Mouse (Mus musculus): Measurements from ENCODE around the gene Lhfpl2. TPM values are rescaled to one million over a fixed set of nuclear protein-coding genes. Genes with fewer than 3 reads are reported as not detected.

Gene Lhfpl2
- polyA plus RNA-seq, 1 experiment from 2014 or later, result 33.0 TPM

DNA sequence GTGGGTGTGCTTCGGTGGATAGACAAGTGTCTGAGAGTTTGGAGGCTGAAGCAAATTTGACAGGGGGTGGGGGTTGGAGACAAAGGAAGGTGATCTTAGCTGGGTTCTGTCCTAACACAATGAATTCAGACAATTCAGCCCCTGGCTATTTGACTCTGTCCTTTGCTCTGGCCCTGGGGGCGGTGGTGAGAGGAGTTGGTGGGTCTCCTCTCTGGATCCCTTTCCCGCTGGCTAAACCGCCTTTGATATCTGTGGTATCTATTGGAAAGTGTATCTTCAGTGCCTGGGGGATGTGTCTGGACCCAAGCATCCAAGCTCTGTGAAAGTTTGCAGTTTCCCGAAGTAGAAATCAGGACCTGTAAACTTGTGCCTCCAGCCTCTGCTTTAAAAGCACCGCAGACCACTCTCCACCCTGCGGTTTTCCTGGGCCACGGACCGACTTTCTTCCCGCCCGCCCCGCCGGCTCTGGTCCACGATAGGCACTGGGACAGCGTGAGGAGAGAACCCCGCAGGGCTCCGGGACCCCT, 497 bp upstream of the Lhfpl2 start:
- in situ Hi-C loops (cut with MboI; ENCODE audit: low pct_unique_long_range_greater_than_20kb), result no loop called here
- CTCF ChIA-PET, result no interaction called here
- ATAC-seq (no peak), DNase-seq (ENCODE audit: low read depth, low spot score) (no peak)
- TF ChIP-seq CTCF (IDR thresholded peaks at IDR 0.05), result no peak
- POLR2A ChIA-PET, result no interaction called here
- H3K27me3 ChIP-seq, result no peaks in the 10 kb centered on the region

DNA sequence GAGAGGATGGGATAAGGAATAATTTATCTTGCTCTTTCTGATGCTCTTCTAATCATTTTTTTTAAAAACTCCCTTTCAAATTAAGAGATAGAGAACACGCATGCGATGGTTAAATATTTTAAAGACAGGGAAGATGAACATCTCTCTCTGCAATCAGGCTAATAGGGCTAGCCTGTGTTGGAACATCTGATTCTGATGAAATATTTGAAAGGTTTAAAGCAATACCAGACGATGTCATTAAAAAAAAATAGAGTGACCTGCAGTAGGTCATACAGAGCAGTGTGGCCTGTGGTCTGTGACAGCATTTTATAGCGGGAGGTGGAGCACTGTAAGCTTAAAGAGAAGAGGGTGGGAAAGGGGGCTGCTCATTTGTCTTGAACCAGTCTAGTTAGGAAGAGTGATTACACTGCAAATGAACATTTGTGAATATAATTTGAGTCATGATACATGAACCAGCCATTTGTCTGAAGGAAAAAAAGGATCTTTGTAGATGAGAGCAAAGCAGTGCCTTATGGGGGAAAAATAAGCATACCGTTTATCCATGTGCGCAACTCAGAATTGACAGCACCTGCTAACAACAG, 1.1 kb downstream of the Lhfpl2 start:
- ATAC-seq (no peak), DNase-seq (ENCODE audit: low read depth, low spot score) (no peak)
- ChIA-PET CTCF (interaction anchor here (0.9 to 1.6 kb wide), 3 partner anchors 10 to 60 kb away, joined by 3 to 5 read pairs (median 3); no protein-coding TSS in a partner anchor), POLR2A (interaction anchor here (0.7 kb wide), 1 partner anchor 18 kb away, joined by 3 read pairs; no protein-coding TSS in a partner anchor)
- in situ Hi-C loops (cut with MboI; ENCODE audit: low pct_unique_long_range_greater_than_20kb), result no loop called here
- no peaks in the 10 kb centered on the region for H3K27me3 ChIP-seq
- TF ChIP-seq CTCF (IDR thresholded peaks at IDR 0.05), result no peak

DNA sequence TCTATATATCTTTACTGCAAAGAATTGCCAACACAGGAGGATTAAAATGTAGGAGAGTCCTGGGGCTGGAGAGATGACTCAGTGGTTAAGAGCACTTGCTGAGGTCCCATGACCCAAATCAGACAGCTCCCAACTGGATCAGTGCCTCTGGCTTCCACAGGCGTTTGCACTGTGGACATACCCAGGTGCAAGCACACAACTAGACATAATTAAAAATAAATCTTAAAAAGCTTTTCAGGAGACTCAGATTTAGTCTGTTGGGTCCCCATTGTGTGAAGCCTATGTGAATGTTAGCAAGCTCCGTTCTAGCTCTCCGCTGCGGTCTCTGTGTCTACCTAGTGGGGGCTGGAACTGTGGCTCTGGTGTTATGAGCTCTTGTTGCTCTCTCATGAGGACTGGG, 1.8 kb downstream of the Lhfpl2 start:
- ATAC-seq (no peak), DNase-seq (ENCODE audit: low read depth, low spot score) (no peak)
- no peaks in the 10 kb centered on the region for H3K27me3 ChIP-seq
- no peak for TF ChIP-seq CTCF (IDR thresholded peaks at IDR 0.05)
- CTCF ChIA-PET, result interaction anchor here (0.8 to 1.6 kb wide), 4 partner anchors 9 to 140 kb away, joined by 3 to 5 read pairs (median 4); no protein-coding TSS in a partner anchor
- in situ Hi-C loops (cut with MboI; ENCODE audit: low pct_unique_long_range_greater_than_20kb), result no loop called here
- POLR2A ChIA-PET, result interaction anchor here (0.7 kb wide), 1 partner anchor 19 kb away, joined by 3 read pairs; no protein-coding TSS in a partner anchor

DNA sequence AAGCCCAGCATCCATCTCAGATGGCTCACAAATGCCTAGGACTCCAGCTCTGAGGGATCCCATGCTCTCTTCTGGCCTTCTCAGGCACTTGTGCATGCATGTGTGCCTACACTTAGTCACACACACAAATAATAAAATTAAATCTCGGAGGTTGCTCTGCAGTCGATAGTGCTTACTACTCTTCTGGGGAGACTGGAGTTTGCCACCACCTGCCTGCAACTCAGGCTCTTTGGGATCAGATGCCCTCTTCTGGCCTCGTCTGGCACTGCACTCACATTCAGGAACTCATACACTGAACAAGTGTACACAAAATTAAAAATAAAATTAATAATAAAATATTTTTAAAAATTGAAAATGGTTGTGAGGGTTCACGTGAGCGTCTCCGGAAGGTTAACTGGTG, 2.2 kb downstream of the Lhfpl2 start:
- in situ Hi-C loops (cut with MboI; ENCODE audit: low pct_unique_long_range_greater_than_20kb), result loop anchor here (5.0 kb wide), 1 partner anchor 62 kb away; no protein-coding TSS in a partner anchor
- DNase-seq (ENCODE audit: low read depth, low spot score) (no peak), ATAC-seq (no peak)
- POLR2A ChIA-PET, result no interaction called here
- CTCF ChIA-PET, result interaction anchor here (0.8 to 1.6 kb wide), 4 partner anchors 9 to 140 kb away, joined by 3 to 5 read pairs (median 4); no protein-coding TSS in a partner anchor
- no peak for TF ChIP-seq CTCF (IDR thresholded peaks at IDR 0.05)
- H3K27me3 ChIP-seq, result no peaks in the 10 kb centered on the region

DNA sequence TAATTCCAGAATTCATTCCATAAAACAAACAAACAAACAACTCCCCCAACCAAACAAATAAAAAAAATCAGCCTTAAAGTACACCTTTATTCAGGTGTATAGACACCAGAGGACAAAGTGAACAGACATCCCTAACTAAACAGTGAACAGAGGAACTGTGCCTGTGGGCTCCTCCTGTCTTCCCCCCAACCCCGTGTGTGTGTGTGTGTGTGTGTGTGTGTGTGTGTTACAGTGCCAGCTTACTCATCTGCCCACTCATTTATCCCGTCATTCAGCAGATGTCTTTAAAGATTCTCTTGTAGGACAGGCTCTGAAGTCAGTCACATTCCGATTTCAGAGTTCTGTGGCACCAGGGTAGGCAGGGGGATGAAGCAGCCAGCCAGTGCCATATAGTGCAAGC, 2.9 kb downstream of the Lhfpl2 start:
- TF ChIP-seq CTCF (IDR thresholded peaks at IDR 0.05), result no peak
- in situ Hi-C loops (cut with MboI; ENCODE audit: low pct_unique_long_range_greater_than_20kb), result loop anchor here (5.0 kb wide), 1 partner anchor 63 kb away; no protein-coding TSS in a partner anchor
- POLR2A ChIA-PET, result interaction anchor here (0.5 kb wide), 1 partner anchor 106 kb away, joined by 4 read pairs; no protein-coding TSS in a partner anchor
- ATAC-seq (no peak), DNase-seq (ENCODE audit: low read depth, low spot score) (no peak)
- CTCF ChIA-PET, result no interaction called here
- no peaks in the 10 kb centered on the region for H3K27me3 ChIP-seq

DNA sequence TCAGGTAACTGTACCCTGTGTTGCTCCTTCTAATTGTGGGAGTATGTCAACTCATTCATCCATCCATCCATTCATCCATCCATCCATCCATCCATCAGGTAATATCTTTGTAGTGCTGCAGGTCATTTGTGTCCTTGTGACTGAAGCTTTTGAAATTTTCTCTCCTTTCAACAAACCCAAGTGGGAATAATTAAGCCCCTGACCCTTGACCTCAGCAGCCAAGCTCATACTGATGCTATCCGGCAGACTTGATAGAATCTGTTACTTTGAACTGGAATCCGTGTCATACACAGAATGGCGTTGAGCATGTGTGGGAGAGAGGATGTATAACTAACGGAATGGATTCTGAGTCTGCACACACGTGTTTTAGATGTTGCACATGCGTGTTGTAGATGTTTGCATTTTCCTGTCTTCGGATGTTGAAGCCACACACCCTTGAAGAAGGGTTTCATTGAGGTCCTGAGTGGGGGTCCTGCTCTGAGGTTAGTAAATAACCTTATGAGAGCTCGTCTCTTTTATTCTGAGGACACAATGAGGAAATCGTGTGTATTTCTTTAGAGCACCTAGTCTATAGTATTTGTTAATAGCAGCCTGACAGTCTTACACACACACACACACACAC, 3.8 kb downstream of the Lhfpl2 start:
- TF ChIP-seq CTCF (IDR thresholded peaks at IDR 0.05), result no peak
- DNase-seq (ENCODE audit: low read depth, low spot score) (no peak), ATAC-seq (no peak)
- in situ Hi-C loops (cut with MboI; ENCODE audit: low pct_unique_long_range_greater_than_20kb), result loop anchor here (5.0 kb wide), 1 partner anchor 64 kb away; no protein-coding TSS in a partner anchor
- CTCF ChIA-PET, result no interaction called here
- POLR2A ChIA-PET, result interaction anchor here (1.0 kb wide), 1 partner anchor 70 kb away, joined by 3 read pairs; no protein-coding TSS in a partner anchor
- no peaks in the 10 kb centered on the region for H3K27me3 ChIP-seq

DNA sequence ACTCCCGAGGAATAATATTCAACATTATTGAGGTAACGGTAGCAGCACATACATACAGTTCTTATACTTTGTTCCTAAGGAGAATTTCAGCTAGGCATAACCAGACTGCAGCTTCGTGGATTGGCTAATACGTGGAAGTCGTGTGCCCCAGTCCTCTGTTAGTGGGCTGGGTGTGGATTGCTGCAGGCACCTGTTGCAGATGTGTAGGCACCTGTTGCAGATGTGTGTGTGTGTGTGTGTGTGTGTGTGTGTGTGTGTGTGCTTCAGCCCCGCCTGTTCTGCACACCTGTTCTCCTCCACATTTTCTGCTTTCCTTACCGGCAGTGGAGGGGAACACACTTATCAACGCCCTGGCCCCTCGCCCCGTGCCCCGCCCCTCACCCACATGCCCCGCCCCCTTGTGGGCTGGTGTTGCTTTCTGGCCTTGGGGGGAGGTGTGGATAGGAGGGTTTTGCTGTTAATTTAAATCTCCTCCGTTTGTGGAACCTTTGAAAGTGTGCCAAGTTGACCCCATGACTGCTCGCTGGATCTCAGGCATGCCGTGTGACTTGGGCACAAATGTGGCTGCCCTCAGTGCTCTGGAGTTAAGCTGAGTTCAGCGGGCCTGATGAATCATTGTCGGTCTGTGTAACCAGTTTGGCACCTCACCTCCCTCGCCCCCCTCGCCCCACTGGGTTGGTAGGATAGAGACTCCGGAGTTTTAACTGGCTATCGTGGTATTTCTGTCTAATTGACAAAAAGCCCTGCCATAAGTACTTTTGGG, 4.9 kb downstream of the Lhfpl2 start:
- in situ Hi-C loops (cut with MboI; ENCODE audit: low pct_unique_long_range_greater_than_20kb), result loop anchor here (5.0 kb wide), 1 partner anchor 65 kb away; no protein-coding TSS in a partner anchor
- POLR2A ChIA-PET, result interaction anchor here (0.6 to 1.0 kb wide), 2 partner anchors 29 to 72 kb away, joined by 3 read pairs; no protein-coding TSS in a partner anchor
- TF ChIP-seq CTCF (IDR thresholded peaks at IDR 0.05), result no peak
- ATAC-seq (peak; percentile 90), DNase-seq (ENCODE audit: low read depth, low spot score) (peak; percentile 93)
- CTCF ChIA-PET, result interaction anchor here (0.8 kb wide), 1 partner anchor 9 kb away, joined by 3 read pairs; no protein-coding TSS in a partner anchor
- no peaks in the 10 kb centered on the region for H3K27me3 ChIP-seq

DNA sequence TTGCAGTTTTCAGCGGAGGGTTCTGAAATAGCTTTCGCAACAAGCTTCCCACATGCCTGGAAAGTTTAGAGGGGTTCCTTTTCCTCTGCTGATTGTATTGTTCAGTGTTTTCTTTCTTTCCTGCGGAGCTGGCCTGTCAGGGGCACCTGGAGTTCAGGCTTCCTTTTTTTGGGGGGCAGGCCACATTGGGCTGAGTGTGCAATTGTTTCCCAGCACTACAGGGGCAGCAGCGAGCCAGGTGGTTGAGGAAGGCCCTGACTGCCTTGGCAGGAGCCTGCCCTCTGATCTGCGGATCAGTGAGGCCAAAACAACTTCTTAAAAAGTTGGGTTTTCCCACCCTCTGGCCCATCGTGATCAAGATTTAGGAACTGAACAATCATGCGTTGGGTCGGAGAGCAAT, 5.6 kb downstream of the Lhfpl2 start:
- no peak for TF ChIP-seq CTCF (IDR thresholded peaks at IDR 0.05)
- CTCF ChIA-PET, result interaction anchor here (0.8 kb wide), 1 partner anchor 8 kb away, joined by 3 read pairs; no protein-coding TSS in a partner anchor
- ATAC-seq (peak; percentile 28), DNase-seq (ENCODE audit: low read depth, low spot score) (no peak)
- POLR2A ChIA-PET, result no interaction called here
- H3K27me3 ChIP-seq, result no peaks in the 10 kb centered on the region
- in situ Hi-C loops (cut with MboI; ENCODE audit: low pct_unique_long_range_greater_than_20kb), result loop anchor here (5.0 kb wide), 1 partner anchor 66 kb away; no protein-coding TSS in a partner anchor

DNA sequence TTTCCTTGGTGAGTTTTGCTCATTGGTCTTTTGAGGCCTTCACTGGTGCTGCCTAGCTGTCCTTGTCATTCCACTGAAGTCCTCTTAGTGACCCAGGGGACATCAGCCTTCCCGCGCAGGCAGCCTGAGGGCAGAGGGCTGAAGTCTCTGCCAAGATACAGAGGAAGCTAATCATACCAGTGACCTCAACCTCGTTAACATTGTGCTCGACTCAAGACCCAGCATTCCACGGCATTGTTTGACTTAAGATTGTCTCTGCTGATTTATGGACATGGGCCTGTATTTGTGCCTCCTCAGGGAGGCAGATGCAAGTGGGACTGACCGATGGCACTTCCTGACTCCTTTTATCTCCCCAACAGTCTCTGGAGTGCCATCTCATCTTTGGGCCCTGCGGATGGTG, 7.0 kb downstream of the Lhfpl2 start:
- ATAC-seq (peak; percentile 23), DNase-seq (ENCODE audit: low read depth, low spot score) (peak; percentile 75)
- ChIA-PET POLR2A (no interaction called here), CTCF (interaction anchor here (1.1 kb wide), 1 partner anchor 140 kb away, joined by 3 read pairs; no protein-coding TSS in a partner anchor)
- TF ChIP-seq CTCF (IDR thresholded peaks at IDR 0.05), result no peak
- H3K27me3 ChIP-seq, result no peaks in the 10 kb centered on the region
- in situ Hi-C loops (cut with MboI; ENCODE audit: low pct_unique_long_range_greater_than_20kb), result loop anchor here (5.0 kb wide), 1 partner anchor 67 kb away; no protein-coding TSS in a partner anchor
